Mouse (Mus musculus) thymus, postnatal 10 days (tissue): ENCODE measurements around the gene Cops8.

Experiments used
- DNase-seq, 2 experiments: peaks; one replicate each; pipeline ENCODE4 v3.0.0; 2021; ENCODE audit warnings: low spot score in 2 of 2

Gene Cops8

DNA sequence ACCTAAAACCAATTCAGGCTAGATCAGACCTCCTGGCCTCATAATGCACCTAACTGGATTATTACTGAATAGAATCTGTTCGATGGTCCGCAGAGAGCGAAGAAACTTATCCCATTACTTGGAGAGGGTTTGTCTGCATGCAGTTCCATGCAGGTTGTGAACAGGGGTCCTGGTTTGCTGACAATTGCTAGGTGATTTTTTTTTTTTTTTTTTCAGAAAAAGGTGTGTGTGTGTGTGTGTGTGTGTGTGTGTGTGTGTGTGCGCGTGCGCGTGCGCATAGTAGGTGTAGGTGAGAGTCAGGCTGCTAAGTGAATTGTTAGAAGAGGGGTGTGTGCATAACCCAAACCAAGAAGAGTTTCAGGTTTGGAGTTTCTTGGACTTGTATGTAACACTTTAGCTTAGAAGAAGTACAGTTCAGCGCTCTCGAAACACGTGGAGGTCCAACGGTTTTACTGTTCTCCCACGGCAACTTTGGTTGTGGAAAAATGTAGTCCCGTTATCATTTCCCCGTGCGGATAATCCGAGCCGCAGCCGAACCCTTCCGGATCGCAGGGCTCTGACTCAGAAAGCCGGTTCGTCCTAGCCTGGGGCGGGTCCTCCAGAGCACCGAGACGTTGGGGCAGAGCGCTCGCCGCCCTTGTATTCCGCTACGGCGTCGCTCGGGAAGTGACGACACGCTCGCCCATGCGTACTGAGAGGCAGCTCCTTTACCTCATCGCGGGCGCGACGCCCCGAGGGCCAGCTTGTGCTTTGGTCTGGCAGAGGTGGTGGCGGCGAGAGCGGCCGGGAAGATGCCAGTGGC, at the start of gene Cops8:
Gene Cops8, plus strand, starts transcription at position 223 of the 802 bp plus-strand sequence.
- peak; percentile 91 to 93 for DNase-seq

DNA sequence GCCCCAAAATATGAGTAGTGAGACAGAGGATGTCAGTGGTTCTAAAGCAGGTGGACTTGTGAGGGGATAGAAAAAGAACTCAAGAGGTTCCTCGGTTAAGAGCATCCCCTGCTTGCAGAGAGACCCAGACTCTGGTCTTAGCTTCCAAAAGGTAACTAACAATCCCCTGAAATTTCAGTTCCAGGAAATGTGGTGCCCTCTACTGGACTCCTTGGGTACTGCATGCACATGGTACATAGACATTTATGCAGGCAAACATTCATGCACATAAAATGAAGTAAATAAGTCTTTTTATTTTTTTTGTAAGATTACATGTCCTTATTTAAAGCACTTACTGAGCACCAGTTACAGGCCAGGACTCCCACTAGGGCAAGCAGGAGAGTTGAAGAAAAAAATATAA, 45.6 kb upstream of the Cops8 start:
- DNase-seq = peak in 1 of 2 experiments; percentile 13

DNA sequence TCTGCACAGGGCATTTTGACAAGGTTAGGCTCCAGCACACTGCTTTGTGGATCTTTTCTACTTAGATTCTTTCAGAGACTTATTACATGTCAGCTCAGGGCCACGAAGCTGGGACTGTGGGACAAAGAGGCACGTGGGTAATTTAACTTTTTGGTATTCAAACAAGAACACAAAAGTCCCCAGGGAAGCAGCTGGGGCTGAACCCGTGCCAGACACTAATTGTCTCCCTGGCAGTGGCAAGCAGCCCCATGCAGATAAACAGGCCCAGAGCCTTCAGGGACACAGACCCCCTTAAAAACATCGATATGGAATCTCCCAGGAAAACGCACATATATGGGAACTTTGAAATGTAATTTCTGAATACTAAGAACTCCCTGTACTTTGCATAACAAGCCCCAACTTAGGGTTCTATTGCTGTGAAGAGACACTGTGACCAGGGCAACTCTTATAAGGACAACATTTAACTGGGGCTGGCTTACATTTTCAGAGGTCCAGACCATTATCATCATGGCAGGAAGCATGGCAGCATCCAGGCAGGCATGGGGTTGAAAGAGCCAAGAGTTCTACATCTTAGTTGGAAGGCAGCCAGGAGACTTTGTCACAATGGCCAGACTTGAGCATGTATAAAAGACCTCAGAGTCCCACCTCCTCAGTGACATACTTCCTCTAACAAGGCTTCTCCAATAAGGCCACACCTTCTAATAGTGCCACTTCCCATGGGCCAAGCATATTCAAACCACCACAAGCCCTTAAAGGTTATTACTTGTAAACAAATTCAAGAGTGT, 41.6 kb upstream of the Cops8 start:
- no peak for DNase-seq

DNA sequence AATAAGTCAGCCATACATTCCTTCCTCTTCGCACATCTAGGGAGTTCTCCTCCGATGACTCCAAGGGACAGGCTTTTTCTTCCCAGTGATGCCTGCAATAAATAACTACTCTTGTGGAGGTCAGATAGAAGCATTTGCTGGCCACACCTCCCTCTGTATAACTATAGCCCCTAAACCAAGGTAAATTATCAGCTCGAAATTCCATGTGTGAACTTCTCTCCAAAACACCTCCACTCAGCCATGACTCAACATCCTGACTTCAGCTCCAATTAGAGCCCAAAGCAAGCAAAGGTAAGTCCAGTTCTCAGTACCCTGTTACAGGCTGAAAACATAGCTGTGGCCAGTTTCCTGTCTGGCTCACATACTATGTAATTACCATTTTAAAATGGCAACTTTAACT, 38.8 kb upstream of the Cops8 start:
- no peak for DNase-seq

DNA sequence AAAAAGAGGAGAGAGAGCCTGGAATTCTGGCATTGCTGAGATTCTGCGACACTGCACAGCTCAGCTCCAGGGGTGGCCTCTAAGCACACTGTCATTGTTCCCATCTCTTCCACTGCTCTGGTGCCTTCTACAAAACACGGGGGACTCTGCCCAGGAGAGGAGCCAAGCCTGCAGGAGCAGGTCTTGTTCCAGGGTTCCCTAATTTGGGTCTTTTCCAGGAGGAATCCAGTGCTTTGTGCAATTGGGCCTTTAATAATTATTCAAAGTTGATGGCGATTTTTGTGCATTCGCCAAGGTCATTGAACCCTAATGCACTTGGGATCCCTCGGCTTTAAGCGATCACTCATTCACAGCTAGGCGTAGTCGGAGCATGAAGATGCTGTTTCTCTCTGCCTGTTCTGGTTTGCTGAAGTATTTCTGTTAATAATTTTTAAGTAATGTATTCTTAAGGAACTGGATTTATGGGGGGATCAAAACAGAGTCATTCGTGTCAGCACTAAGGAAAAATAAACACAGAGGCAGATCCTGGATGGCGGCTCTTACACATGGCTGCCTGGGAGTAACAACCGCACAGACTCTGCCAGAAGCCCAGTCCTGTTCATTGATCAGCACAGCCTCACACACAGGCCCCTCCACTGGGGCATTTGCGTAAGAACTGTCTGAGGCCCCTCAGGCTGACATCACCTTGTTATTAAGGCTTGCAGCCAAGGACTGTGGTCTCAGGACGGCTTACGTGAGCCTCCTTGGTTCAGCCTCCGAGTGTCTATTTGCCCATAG, 35.9 kb upstream of the Cops8 start:
- no peak for DNase-seq

DNA sequence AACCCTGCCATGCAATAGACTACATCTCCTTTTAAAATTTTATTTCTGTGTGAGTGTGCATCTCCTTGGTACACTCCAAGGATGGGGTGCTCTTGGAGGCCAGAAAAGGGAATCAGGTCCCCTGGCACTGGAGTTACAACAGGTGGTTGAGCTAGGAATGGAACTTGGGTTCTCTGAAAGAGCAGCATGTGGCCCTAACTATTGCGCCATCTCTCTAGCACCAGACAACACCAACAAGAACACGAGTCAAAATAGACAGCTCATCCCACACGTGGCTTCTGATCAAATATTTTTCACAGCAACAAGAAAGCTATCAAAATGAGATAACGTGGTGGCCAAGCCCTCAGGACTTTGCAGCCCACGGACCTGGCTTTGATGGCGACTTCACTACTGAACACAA, 28.9 kb upstream of the Cops8 start:
- no peak for DNase-seq

DNA sequence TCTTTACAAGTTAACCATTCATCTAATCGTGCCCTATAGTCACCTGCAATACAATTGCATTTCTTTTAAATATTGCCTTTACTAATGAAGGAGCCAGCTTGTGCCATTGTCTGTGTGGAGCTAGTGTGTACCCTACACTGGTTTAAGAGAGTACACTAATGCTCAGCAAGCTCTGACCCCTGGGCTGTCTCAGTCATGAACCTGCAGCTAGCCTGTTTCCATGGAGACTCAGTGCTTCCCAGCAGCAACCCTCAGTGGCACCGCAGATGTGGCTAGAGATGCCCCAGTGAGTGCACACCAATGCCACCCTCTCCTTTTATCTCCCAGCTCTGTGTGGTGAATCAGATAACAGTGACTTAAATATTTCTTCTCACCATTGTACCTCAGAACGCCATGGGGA, 27.9 kb upstream of the Cops8 start:
- no peak for DNase-seq

DNA sequence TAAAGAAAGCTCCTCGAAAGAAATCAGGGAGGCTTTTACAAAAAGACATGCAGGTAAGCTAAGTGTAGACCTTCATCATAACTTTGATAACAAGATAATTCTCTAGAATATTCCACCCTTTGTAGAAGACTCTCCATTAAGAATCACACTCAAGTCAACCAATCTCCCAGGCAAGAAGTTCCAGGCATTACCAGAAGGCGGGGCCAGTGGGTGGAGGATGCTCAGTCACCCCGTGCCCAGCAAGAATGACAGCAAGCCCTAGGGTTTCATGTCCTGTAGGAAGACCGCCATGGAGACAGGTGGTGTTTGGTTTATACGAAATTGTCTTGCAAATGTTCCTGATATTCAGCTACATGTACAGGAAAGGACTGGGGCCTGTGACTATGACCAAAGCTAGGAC, 25.4 kb upstream of the Cops8 start:
- DNase-seq = no peak

DNA sequence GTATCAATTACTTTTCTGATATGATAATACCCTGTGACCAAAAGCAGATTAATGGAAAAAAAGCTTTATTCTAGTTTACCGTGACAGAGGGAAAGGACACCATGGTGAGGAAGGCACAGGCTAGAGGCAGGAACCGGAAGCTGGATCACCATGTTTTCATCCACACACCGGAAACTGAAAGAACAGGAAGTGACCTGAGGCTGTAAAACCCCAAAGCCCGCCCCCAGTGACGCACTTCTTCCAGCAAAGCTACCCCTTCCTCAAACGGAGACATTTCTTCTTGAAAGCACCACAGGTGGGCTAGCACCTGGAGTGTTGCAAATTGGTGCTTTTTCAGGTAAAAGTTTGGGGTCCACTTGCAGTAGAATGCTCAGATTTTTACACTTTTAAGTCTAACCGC, 20.1 kb upstream of the Cops8 start:
- no peak for DNase-seq

DNA sequence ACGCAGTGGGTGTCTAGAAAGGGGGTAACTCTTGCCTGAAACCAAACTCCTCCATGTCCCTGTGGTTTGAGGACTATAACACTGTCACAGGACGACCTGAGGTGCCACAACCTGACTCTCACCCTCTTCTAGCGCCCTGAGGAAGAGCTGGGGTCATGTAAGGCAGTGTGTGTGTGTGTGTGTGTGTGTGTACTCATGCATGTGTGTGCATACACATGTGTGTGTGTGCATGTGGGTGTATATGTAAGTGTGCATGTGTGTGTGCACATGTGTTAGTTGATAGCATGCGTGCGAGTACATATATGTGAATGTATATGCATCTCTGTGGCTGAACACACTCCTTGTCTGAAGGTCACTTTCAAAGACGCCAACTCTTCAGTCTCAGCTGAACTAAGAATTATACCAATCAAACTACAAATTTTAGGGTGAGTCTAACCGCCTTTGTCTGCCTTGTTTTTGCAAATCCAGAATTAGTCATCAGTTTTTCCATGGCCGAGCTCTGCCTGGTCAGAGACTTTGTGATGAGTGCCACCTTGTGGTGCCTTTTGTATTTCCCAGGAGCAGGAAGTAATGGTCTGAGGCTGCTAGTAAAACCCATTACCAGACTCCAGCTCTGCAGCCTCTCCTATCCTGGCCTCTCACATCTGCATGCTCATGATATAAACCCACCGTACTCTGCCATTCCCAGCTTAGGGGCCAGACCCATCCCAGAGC, 14.6 kb upstream of the Cops8 start:
- DNase-seq = peak; percentile 16 to 58

DNA sequence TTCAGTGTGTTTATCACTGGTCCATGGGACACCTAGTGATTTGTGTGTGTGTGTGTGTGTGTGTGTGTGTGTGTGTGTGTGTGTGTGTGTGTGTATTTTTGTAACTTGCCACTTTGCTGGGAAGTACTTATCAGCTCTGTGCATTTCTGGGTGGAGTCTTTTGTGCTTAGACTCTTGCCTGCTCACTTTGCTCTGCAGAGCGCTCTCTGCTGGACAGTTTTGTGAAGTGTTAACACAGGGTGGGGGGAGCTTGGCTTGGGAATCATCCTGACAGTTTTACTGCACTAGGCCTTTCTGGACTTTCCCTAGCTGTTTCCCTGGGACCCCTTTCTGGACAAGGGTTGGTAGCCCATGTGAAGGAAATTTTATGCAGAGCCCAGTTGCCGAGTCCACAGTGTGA, 12.0 kb upstream of the Cops8 start:
- peak in 1 of 2 experiments; percentile 21 for DNase-seq

DNA sequence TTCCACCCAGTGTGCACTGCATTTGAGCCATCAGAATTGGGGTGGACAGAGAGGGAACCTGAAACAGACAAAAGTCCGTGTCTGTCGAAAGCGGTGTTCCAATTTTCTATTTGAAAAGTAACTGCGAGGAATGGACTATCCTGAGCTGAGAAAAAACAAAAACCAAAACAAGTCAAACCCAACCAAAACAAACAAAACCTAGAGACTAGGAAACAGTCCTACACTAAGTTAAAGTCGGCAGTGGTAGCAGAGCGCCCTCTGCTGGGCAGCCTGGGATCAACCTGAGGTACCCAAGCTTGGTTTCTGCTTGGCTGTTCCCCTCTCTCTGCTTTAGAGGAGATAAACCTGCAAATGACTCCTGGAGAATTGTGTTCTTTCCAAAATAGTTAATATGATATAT, 10.0 kb upstream of the Cops8 start:
- peak; percentile 15 to 72 for DNase-seq

DNA sequence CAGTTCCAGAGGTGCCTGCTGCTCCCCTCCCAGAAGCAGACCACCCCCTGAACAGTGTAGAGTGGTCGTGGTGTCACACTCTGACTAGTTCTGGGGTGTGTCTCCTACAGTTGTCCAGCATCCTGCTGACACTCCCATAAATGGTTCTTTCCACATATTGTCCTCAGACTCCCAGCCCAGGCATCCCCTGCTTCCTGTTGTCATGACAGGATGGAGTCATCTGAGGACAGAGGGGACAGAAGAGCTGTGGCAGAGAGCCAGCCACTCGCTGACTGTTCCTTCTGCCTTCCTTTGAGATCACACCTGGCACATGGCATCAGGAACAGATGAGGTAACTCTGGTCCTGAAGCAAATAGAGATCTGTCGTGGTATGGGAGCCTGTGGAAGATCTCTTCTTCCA, 3.6 kb upstream of the Cops8 start:
- no peak for DNase-seq

DNA sequence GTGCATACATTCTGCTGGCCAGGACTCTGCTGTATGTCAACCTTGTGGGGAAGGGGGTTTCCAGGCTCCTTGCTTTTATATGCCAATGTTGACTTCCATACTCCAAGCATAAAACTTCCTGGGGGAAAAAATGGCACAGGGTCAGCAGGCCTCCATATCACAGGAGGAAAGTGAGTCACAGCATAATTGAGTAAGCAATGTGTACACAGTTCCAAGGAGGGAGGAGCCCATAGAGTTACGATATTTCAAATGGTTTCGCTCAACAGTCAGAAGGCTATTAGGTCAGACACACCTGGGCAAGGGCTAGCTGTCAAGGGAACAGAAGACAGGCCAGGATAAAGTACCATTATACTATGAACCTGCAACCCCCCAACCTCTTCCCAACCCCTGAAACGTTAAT, 1.7 kb upstream of the Cops8 start:
- no peak for DNase-seq

DNA sequence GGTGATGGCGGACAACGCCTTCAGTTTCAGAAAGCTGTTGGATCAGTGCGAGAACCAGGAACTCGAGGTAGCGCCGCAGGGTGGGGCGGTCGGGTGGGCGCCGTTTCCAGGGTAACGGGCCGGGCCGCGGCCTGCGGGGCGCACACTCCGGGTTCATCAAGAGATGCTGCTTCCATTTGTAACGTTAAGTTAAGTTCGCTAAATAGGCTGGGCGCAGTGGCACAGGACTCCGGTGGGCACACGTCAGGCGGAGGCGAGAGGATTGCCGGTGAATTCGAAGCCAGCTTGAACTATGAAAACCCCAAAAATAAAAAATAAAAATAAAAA, 743 bp downstream of the Cops8 start:
- DNase-seq = no peak

DNA sequence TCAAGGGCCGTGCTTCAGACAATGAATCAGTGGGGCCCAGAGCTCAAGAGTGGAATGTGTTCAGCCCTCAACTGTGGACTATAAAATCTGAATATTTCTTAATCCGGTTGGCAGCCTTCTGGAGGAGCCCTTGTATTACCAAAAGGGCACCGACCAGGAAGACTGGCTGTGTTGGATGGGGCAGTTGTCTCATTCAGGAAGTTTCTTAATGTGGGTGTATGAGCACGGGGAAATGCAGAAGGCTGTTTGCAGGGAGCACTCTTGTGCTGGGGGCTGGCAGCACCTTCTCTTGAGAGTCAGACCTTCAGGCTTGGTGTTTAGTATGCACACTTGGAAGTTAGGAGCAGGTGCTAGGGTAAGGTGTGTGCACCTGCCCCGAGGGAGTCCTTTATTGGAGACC, 6.6 kb downstream of the Cops8 start:
- no peak for DNase-seq

DNA sequence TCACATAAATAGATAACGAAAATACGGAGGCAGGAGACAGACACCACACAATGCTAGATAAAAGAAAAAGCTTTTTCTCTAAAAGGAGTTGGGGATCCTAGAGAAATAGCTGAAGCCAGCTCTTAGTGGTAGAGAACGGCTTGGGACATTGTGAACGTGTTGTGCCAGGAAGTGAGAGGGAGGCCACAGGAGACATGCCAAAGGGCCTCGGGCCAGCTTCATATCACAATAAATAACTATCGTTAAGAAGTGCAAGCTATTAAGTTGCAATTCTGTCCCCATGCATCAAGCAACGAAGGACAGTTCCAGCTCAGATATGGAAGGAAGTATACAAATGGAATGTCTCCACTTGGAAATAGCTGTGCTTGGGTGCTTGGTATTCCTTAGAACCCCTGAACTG, 14.5 kb downstream of the Cops8 start:
- no peak for DNase-seq

DNA sequence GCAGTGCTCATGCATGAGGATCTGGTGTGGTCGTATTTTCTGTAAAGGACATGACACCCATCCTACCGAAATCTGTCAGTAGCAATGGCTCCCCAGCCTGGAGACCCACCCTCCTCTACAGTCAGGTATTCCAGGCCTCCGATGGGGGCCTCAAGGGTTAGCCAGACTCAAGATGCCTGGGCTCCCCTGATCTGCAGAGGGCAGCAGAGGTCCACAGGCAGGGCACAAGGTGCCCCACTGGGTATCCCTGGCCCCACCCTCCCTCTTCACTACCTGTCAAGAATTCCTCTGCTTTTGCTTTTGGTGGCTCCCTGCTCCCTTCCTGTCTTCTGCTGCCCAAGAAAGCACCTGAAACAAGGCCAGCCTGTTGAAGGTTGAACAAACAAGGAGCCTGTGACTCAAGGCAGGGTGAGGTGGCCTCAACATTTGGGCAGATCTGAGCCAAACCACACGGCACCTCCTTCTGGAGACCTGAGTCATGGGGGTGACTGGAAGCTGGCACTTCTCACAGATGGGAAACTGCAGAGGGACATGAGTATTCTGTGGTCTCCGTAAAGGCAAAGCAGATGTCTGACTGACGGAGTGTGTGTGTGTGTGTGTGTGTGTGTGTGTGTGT, 30.7 kb downstream of the Cops8 start:
- no peak for DNase-seq

DNA sequence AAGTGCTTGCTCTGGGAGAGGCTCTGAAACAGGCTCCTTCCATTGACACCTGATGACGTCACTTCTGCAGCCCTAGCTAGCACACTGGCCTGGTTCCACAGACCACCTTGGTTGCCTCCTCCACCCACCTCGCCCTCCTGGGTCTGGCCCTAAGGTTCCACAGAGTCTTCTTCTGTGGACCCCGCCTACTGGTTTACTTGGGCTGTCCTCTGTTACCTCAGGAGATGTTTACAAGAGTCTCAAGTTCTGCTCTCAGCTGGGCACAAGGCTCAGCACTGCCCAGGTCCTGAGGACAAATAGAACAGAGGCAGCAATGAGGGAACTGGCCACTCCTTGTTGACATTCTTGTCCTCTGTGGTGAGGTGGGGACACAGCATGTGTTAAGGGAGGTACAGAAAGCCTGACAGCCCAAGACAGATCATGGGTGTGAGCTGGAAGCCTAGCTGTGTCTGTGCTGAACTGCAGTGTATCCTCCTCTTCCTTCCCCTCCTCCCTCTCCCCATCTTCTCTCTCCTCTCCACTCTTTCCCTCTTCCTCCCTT, 31.5 kb downstream of the Cops8 start:
- no peak for DNase-seq

DNA sequence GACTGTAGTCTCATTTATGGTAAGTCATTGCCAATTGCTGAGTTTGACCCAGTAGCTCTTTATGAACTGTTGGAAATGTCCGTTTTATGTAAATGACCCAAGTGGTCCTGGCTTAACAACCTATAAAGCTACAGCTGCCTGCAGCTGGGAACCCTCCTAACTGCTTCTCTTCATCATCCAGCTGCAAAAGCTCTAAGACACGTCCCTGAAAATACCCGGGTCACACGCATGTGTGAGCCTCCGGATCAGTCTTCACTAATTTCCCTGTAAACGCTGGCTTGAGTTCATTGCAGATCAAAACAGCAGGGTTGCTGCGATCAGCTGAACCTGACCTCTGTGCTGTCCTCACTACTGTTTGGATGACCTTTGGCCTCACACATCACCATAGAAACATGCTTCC, 35.6 kb downstream of the Cops8 start:
- DNase-seq = no peak

DNA sequence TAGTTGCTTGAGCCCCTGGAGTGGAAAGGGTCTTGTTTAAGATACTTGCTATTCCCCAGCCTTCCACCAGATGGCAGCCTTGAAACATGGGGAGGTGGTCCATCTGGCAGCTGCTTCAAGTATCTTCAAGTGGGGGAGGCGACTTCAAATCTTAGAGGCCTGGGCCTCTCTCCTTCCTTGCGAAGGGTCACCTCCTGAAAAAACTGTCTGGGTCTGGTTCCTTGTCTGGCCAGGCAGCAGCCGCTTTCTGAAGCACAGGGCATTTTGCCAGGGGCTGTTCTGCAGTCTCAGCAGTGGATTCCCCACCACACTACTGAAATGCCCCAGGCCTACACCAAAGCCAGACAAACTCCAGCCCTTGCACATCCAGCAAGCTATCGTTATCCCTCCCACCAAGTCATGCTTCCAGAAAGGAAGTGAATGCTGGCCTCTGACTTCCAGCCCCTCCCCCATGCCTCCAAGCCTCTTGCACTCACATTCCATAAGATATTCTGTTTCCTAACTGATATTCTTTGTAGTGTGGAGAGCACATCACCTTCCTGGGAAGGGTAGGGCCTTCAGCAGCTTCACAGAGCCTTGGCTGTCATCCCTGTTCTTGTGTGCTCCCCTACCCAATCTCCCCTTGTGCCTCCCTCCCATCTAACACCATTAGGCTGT, 48.1 kb downstream of the Cops8 start:
- DNase-seq = peak; percentile 69 to 87
